Mouse (Mus musculus) embryo, embryonic 9.5 days (tissue): ENCODE results near the gene Tctex1d2.

ENCODE experiments used
- DNase-seq: peaks from one replicate; pipeline ENCODE4 v3.0.0-alpha.2; 2017; ENCODE audit errors: extremely low spot score

Tctex1d2 gene

DNA sequence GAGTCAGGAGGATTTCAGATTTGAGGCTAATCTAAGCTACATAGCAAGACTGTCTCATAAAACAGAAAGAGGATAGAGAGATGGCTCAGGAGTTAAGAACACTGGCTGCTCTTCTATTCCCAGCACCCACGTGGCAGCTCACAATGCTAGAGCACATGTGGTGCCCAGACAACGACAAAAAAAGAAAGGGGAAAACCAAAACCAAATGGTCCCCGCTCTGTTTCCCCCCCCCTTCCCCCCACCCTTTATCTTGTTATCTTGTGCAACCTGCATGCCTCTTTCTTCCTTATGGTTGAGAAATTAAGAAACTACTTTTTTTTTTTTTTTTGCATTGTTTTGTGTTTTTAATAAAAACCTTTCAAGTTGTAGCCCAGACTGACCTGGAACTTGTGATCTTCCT is 49.0 kb downstream of the Tctex1d2 start:
- DNase-seq = no peak

DNA sequence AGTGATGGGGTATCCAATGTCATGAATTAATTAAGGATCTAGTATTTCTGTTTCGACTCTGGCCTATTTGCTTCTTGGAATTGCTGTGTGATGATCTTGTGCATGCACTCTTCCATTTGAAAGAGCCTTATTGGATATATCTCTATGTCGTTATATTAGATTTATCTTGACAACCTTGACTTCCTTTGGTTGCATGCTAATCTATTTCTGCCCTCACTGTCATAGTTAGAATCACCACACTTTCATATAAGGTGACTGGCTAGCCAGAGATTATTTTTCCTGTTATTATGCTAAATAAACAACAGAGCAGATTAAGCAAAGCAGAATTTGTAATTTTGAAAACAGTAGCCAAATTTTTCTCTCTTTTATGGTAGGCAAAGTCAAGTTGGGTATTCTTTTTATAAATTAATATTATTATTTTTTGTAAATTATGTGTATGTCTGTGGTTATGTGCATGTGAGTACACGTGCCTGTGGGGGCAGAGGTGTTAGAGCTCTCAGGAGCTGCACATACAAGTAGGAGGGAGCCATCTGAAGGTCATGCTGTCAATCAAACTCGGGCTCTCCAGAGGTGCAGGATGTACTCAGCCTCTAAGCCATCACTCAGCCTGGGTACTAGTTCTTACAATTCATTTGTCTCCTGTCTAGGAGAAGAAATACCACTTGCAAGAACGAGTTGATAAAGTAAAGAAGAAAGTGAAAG is 50.1 kb downstream of the Tctex1d2 start:
- DNase-seq = no peak

DNA sequence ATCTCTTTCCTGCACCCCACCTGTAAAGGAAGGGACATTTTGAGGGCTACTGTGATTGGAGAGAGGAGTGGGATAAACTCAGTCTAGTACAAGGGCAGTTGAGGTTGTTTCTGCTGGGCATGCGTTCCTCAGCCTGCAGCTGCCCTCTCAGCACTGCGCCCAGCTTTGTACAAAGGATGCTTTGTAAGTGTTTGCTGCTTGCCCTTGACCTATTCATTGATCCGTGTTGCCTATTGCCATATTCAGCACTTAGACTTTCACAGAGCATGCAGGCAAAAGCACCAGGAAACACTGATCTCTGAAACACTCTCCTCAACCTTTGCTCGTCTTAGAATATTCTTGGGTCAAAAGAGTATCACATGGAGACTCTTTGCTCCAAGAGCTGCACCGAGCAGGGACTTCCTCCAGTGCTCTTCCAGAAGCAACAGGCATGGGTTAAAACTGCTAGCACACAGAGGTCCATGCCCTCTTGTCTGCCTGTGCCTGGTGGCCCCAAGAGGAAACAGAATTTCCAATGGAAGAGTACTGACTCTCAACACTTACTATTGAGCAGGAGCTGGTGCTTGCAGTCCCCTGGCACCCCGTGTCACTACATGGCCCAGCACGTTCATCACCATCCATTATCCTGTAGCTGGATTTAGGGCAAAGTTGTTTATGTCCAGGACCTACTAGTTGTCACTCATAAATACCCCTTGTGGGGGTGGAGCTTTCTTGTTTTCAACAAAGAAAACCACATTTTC is 52.9 kb downstream of the Tctex1d2 start:
- DNase-seq = no peak

DNA sequence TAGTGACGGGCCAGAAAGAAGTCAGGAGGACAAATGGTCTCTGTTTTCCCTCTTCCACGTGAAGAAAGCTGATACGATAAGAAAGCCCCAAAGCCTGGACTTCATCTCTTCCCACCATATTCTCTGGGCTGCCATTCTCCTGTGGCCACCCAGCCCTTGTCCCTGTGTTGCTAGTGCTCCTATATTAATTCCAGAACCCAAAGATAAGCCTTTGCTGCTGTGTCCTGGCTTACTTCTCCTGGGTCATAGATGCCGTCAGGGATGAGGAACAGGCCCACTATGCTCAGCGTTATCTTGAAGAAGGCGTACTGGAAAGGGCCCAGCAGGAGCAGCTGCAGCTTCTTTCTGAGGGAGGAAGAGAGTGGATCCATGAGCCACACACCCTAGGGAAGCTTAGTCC is 57.8 kb downstream of the Tctex1d2 start:
- DNase-seq = no peak
